Mouse (Mus musculus) myocyte (in vitro differentiated cells): Measurements from ENCODE around the gene Sdsl. TPM values are rescaled to one million over a fixed set of nuclear protein-coding genes. Genes with fewer than 3 reads are reported as not detected.

ENCODE experiments used
- H3K27me3 ChIP-seq: one replicate; pipeline ENCODE4 v1.6.1; 2011; ENCODE audit not compliant: control insufficient read depth, insufficient read depth, insufficient read length
- H3K36me3 ChIP-seq: one replicate; pipeline ENCODE4 v1.6.1; 2011; ENCODE audit not compliant: control insufficient read depth, insufficient read depth
- H3K4me2 ChIP-seq: one replicate; pipeline ENCODE4 v1.6.1; 2011; ENCODE audit warnings: low read depth, control low read depth
- H3K4me3 ChIP-seq: one replicate; pipeline ENCODE4 v1.5.1; 2011; ENCODE audit warnings: mild to moderate bottlenecking, control low read depth, moderate library complexity
- H3K79me2 ChIP-seq: one replicate; pipeline ENCODE4 v1.6.1; 2011; ENCODE audit not compliant: control insufficient read depth, insufficient read depth
- H3ac ChIP-seq: one replicate; pipeline ENCODE4 v1.6.1; 2011; ENCODE audit not compliant: control insufficient read depth, insufficient read length
- CEBPB ChIP-seq: IDR thresholded peaks from 2 replicates; pipeline ENCODE4 v1.6.1; 2011; ENCODE audit warnings: mild to moderate bottlenecking, moderate library complexity; ENCODE audit not compliant: poor library complexity, insufficient read depth, severe bottlenecking
- E2F4 ChIP-seq: IDR thresholded peaks from one replicate; pipeline ENCODE4 v1.6.1; 2011; ENCODE audit warnings: mild to moderate bottlenecking, control low read depth, moderate library complexity; ENCODE audit not compliant: insufficient read depth
- MAX ChIP-seq: IDR thresholded peaks from one replicate; pipeline ENCODE4 v1.6.1; 2011; ENCODE audit warnings: low read depth, mild to moderate bottlenecking, control low read depth
- MYOD1 ChIP-seq, 3 experiments: IDR thresholded peaks; one replicate each; pipeline ENCODE4 v1.6.1; 2011; ENCODE audit warnings: control low read depth in 2 of 3, low read depth in 2 of 3, mild to moderate bottlenecking in 2 of 3, moderate library complexity in 1 of 3; ENCODE audit not compliant: insufficient read length in 2 of 3, control insufficient read depth in 1 of 3
- MYOG ChIP-seq, 3 experiments: IDR thresholded peaks; one replicate each; pipeline ENCODE4 v1.6.1; 2011; ENCODE audit warnings: control low read depth in 2 of 3, low read depth in 2 of 3, mild to moderate bottlenecking in 2 of 3; ENCODE audit not compliant: insufficient read length in 2 of 3, control insufficient read depth in 1 of 3, insufficient read depth in 1 of 3
- POLR2A ChIP-seq: IDR thresholded peaks from one replicate; pipeline ENCODE4 v1.6.1; 2011; ENCODE audit warnings: low read depth, mild to moderate bottlenecking, control low read depth, moderate library complexity; ENCODE audit not compliant: insufficient read length
- POLR2AphosphoS2 ChIP-seq: IDR thresholded peaks from one replicate; pipeline ENCODE4 v1.6.1; 2011; ENCODE audit warnings: low read depth, control low read depth; ENCODE audit not compliant: insufficient read length
- REST ChIP-seq: IDR thresholded peaks from one replicate; pipeline ENCODE4 v1.6.1; 2011; ENCODE audit warnings: mild to moderate bottlenecking, control low read depth, moderate library complexity; ENCODE audit not compliant: insufficient read depth, insufficient read length
- SRF ChIP-seq: IDR thresholded peaks from one replicate; pipeline ENCODE4 v1.6.1; 2011; ENCODE audit warnings: low read depth; ENCODE audit not compliant: control insufficient read depth, insufficient read length
- TCF12 ChIP-seq: IDR thresholded peaks from one replicate; pipeline ENCODE4 v1.6.1; 2011; ENCODE audit warnings: mild to moderate bottlenecking, control low read depth; ENCODE audit not compliant: poor library complexity, insufficient read depth, severe bottlenecking
- TCF3 ChIP-seq: IDR thresholded peaks from one replicate; pipeline ENCODE4 v1.6.1; 2011; ENCODE audit warnings: low read depth, control low read depth; ENCODE audit not compliant: insufficient read length
- USF1 ChIP-seq: IDR thresholded peaks from one replicate; pipeline ENCODE4 v1.6.1; 2011; ENCODE audit warnings: low read depth, mild to moderate bottlenecking, control low read depth, moderate library complexity
- polyA plus RNA-seq: library from polyadenylated mRNA; unstranded; fragments of >200 nt; fragmentation: generic; extraction: Trizol; gene quantifications from one replicate; pipeline ENCODE4 v1.2.1, GENCODE M21; 2012; ENCODE audit warnings: missing spikeins

Sdsl gene
- polyA plus RNA-seq, 1 experiment = 1.4 TPM

DNA sequence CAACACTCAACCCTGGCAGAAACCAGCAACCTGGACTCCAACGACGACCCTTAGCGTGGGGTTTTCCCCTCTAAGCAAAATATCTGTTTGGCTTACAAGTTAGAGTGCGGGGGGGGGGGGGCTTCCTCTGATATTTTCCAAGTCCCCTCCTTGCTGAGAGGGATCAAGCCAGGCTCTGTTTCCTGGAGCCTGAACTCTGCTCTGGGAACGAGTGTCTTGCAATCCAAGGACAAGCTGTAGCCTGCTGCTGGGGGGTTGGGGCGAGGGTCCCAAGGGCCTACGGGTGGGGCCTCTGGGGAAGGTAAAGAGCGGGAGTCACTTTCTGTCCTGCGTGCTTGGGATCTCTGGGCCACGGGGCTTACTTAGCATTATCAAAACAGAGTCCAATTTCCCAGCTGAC lies 46.0 kb downstream of the Sdsl start:
- Histone ChIP-seq H3K27me3 (peaks cover 53% of the 10 kb centered on the region), H3K79me2 (no peaks in the 10 kb centered on the region), H3K4me2 (no peak overlapping the region), H3ac (no peak overlapping the region), H3K4me3 (no peak overlapping the region), H3K36me3 (no peaks in the 10 kb centered on the region)
- no peak for TF ChIP-seq TCF3
- no peak for TF ChIP-seq MYOD1 (IDR thresholded peaks at IDR 0.05; ENCODE audit: control insufficient read depth in 1 of 3, insufficient read length in 2 of 3, low read depth in 2 of 3)
- TF ChIP-seq SRF = no peak
- TF ChIP-seq USF1 = no peak
- TF ChIP-seq POLR2A = no peak
- TF ChIP-seq POLR2AphosphoS2 = no peak
- no peak for TF ChIP-seq CEBPB

DNA sequence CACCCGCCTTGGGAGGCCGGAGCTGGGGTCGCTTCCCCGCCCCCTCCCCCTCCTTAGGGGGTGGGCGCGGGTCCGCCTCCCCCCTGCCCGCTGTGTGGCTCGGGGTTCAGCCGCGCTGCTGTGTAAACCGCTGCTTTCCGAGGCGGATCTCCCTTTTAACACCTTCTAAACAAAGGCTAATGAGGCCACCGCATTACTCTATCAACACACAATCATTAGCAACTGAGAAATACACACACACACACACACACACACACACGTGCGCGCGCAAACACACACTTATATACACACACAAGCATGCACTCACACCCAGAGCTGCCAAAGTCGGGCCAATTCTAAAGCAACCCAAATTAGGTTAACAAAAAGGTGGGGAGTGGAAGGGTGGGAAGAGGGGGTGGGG lies 46.9 kb downstream of the Sdsl start:
- no peak overlapping the region for H3K4me2 ChIP-seq
- H3K27me3 ChIP-seq = peaks cover 45% of the 10 kb centered on the region
- TF ChIP-seq MYOG (IDR thresholded peaks at IDR 0.05; ENCODE audit: control insufficient read depth in 1 of 3, insufficient read depth in 1 of 3, insufficient read length in 2 of 3, low read depth in 2 of 3) = no peak
- TF ChIP-seq TCF12 = no peak
- TF ChIP-seq SRF = no peak
- no peak for TF ChIP-seq USF1
- no peaks in the 10 kb centered on the region for H3K79me2 ChIP-seq
- H3K36me3 ChIP-seq = no peaks in the 10 kb centered on the region
- no peak overlapping the region for H3ac ChIP-seq
- no peak overlapping the region for H3K4me3 ChIP-seq

- no peaks in the 10 kb centered on the region for H3K36me3 ChIP-seq
- H3K79me2 ChIP-seq = no peaks in the 10 kb centered on the region
- no peak overlapping the region for H3ac ChIP-seq
- peaks cover 38% of the 10 kb centered on the region for H3K27me3 ChIP-seq
- no peak overlapping the region for H3K4me2 ChIP-seq
- TF ChIP-seq POLR2AphosphoS2 (no peak), E2F4 (no peak), MYOD1 (IDR thresholded peaks at IDR 0.05; ENCODE audit: control insufficient read depth in 1 of 3, insufficient read length in 2 of 3, low read depth in 2 of 3) (no peak), SRF (no peak), CEBPB (no peak), TCF12 (no peak), POLR2A (no peak), REST (no peak), USF1 (no peak), MYOG (IDR thresholded peaks at IDR 0.05; ENCODE audit: control insufficient read depth in 1 of 3, insufficient read depth in 1 of 3, insufficient read length in 2 of 3, low read depth in 2 of 3) (no peak), MAX (no peak), TCF3 (no peak)
- H3K4me3 ChIP-seq = no peak overlapping the region
These were observed 48.0 kb downstream of the Sdsl start for GRCm38 (mm10) chr5:120424657-120425056.

GRCm38 (mm10) chr5:120424039-120424438 lies 48.6 kb downstream of the Sdsl start:
- Histone ChIP-seq H3K27me3 (peaks cover 33% of the 10 kb centered on the region), H3ac (no peak overlapping the region), H3K4me2 (no peak overlapping the region), H3K36me3 (no peaks in the 10 kb centered on the region), H3K4me3 (no peak overlapping the region), H3K79me2 (no peaks in the 10 kb centered on the region)
- no peak for TF ChIP-seq TCF12
- TF ChIP-seq REST = peak; percentile 96
- no peak for TF ChIP-seq MYOD1 (IDR thresholded peaks at IDR 0.05; ENCODE audit: control insufficient read depth in 1 of 3, insufficient read length in 2 of 3, low read depth in 2 of 3)
- no peak for TF ChIP-seq TCF3
- no peak for TF ChIP-seq MAX
- no peak for TF ChIP-seq POLR2AphosphoS2
- TF ChIP-seq CEBPB = no peak
- TF ChIP-seq USF1 = no peak

- no peak overlapping the region for H3ac ChIP-seq
- H3K4me3 ChIP-seq = no peak overlapping the region
- H3K27me3 ChIP-seq = peaks cover 6% of the 10 kb centered on the region
- H3K79me2 ChIP-seq = no peaks in the 10 kb centered on the region
- TF ChIP-seq POLR2AphosphoS2 (no peak), MYOG (IDR thresholded peaks at IDR 0.05; ENCODE audit: control insufficient read depth in 1 of 3, insufficient read depth in 1 of 3, insufficient read length in 2 of 3, low read depth in 2 of 3) (no peak), MYOD1 (IDR thresholded peaks at IDR 0.05; ENCODE audit: control insufficient read depth in 1 of 3, insufficient read length in 2 of 3, low read depth in 2 of 3) (no peak), POLR2A (no peak), MAX (no peak), CEBPB (no peak), SRF (no peak), REST (no peak), E2F4 (no peak), TCF3 (no peak), USF1 (no peak)
- no peak overlapping the region for H3K4me2 ChIP-seq
- H3K36me3 ChIP-seq = no peaks in the 10 kb centered on the region
These were observed 52.5 kb downstream of the Sdsl start for GRCm38 (mm10) chr5:120420106-120420505.
